Mouse (Mus musculus) limb, embryonic 10.5 days (tissue): ENCODE measurements around the gene Spi1. TPM values are rescaled to one million over a fixed set of nuclear protein-coding genes. Genes with fewer than 3 reads are reported as not detected.

Source experiments
- DNase-seq: peaks from one replicate; pipeline ENCODE4 v3.0.0-alpha.2; 2017; ENCODE audit warnings: low spot score
- H3K27ac ChIP-seq: fragments of 300-500 bp; sonication (generic); 2 replicates; pipeline ENCODE4 v1.5.1; 2016; ENCODE audit warnings: mild to moderate bottlenecking
- H3K27me3 ChIP-seq: fragments of 300-500 bp; sonication (generic); 2 replicates; pipeline ENCODE4 v1.6.1; 2016; ENCODE audit warnings: low read depth, mild to moderate bottlenecking; ENCODE audit not compliant: poor library complexity, severe bottlenecking
- H3K36me3 ChIP-seq: fragments of 300-500 bp; sonication (generic); 2 replicates; pipeline ENCODE4 v1.6.1; 2016; ENCODE audit warnings: mild to moderate bottlenecking, moderate library complexity
- H3K4me1 ChIP-seq: fragments of 300-500 bp; sonication (generic); 2 replicates; pipeline ENCODE4 v1.6.1; 2016
- H3K4me3 ChIP-seq: fragments of 300-500 bp; sonication (generic); 2 replicates; pipeline ENCODE4 v1.5.1; 2016; ENCODE audit warnings: mild to moderate bottlenecking, moderate library complexity
- H3K9me3 ChIP-seq: fragments of 300-500 bp; sonication (generic); replicated peaks from 2 replicates; pipeline ENCODE4 v1.6.1; 2016; ENCODE audit warnings: mild to moderate bottlenecking
- WGBS: fragments of 180-500 bp; shearing (Covaris S2); methylation state at CpG from one replicate; pipeline ENCODE4 v1.1.7; 2016; 5-methylcytosine and 5-hydroxymethylcytosine counted together
- polyA plus RNA-seq: library from polyadenylated mRNA; unstranded; fragments of >200 nt; fragmentation: Nextera tagmentation; extraction: Ambion mirVana; gene quantifications from 2 replicates; pipeline ENCODE4 v1.2.1, GENCODE M21; 2016

Gene Spi1
- polyA plus RNA-seq, 1 experiment from 2014 or later, result 2.6 TPM

- DNase-seq, result no peak
- Histone ChIP-seq H3K4me1 (peaks cover 10% of the 10 kb centered on the region), H3K27ac (no peak overlapping the region), H3K4me3 (no peak overlapping the region), H3K36me3 (peaks cover 86% of the 10 kb centered on the region), H3K27me3 (no peaks in the 10 kb centered on the region), H3K9me3 (no peaks in the 10 kb centered on the region)
- WGBS, result 90% methylated on average over 5 of the region's 5 CpGs
These were observed 23.8 kb upstream of the Spi1 start for GRCm38 (mm10) chr2:91058435-91058834.

- Histone ChIP-seq H3K9me3 (no peaks in the 10 kb centered on the region), H3K27ac (no peak overlapping the region), H3K4me1 (peaks cover 10% of the 10 kb centered on the region), H3K27me3 (no peaks in the 10 kb centered on the region), H3K36me3 (peaks cover 96% of the 10 kb centered on the region), H3K4me3 (no peak overlapping the region)
- DNase-seq, result no peak
- WGBS, result 93% methylated on average over 2 of the region's 2 CpGs
These were observed 22.8 kb upstream of the Spi1 start for GRCm38 (mm10) chr2:91059376-91059775.

- no peak overlapping the region for H3K4me3 ChIP-seq
These were observed 21.4 kb upstream of the Spi1 start for GRCm38 (mm10) chr2:91060544-91061355.

GRCm38 (mm10) chr2:91061849-91062481, 20.2 kb upstream of the Spi1 start:
- Histone ChIP-seq H3K9me3 (no peaks in the 10 kb centered on the region), H3K4me3 (no peak overlapping the region), H3K27ac (no peak overlapping the region), H3K36me3 (peaks cover 92% of the 10 kb centered on the region), H3K27me3 (no peaks in the 10 kb centered on the region), H3K4me1 (no peaks in the 10 kb centered on the region)
- no peak for DNase-seq
- WGBS, result 87% methylated on average over 6 of the region's 6 CpGs

More at GRCm38 (mm10) chr2:91060544-91061355, 21.4 kb upstream of the Spi1 start:
- no peaks in the 10 kb centered on the region for H3K9me3 ChIP-seq
- 86% methylated on average over 10 of the region's 10 CpGs for WGBS
- no peaks in the 10 kb centered on the region for H3K27me3 ChIP-seq
- DNase-seq, result no peak
- H3K27ac ChIP-seq, result no peak overlapping the region
- H3K4me1 ChIP-seq, result no peaks in the 10 kb centered on the region
- peaks cover 96% of the 10 kb centered on the region for H3K36me3 ChIP-seq

GRCm38 (mm10) chr2:91062779-91063606, 19.2 kb upstream of the Spi1 start:
- Histone ChIP-seq H3K4me3 (no peak overlapping the region), H3K36me3 (peaks cover 90% of the 10 kb centered on the region), H3K9me3 (no peaks in the 10 kb centered on the region), H3K4me1 (no peaks in the 10 kb centered on the region), H3K27ac (no peak overlapping the region), H3K27me3 (no peaks in the 10 kb centered on the region)
- no peak for DNase-seq
- 92% methylated on average over 16 of the region's 16 CpGs for WGBS

- no peaks in the 10 kb centered on the region for H3K27me3 ChIP-seq
- no peaks in the 10 kb centered on the region for H3K9me3 ChIP-seq
- DNase-seq, result no peak
- peaks cover 11% of the 10 kb centered on the region for H3K4me1 ChIP-seq
- WGBS, result 88% methylated on average over 6 of the region's 6 CpGs
- H3K4me3 ChIP-seq, result no peak overlapping the region
- peaks cover 81% of the 10 kb centered on the region for H3K36me3 ChIP-seq
- H3K27ac ChIP-seq, result no peak overlapping the region
These were observed 18.0 kb upstream of the Spi1 start for GRCm38 (mm10) chr2:91064211-91064610.

- Histone ChIP-seq H3K4me3 (no peak overlapping the region), H3K27me3 (no peaks in the 10 kb centered on the region), H3K36me3 (peaks cover 68% of the 10 kb centered on the region), H3K9me3 (no peaks in the 10 kb centered on the region), H3K4me1 (peaks cover 18% of the 10 kb centered on the region), H3K27ac (no peak overlapping the region)
- 44% methylated on average over 3 of the region's 3 CpGs for WGBS
- DNase-seq, result peak; percentile 55
These were observed 16.6 kb upstream of the Spi1 start for GRCm38 (mm10) chr2:91065544-91065943.

GRCm38 (mm10) chr2:91066455-91066854, 15.7 kb upstream of the Spi1 start:
- WGBS, result 87% methylated on average over 3 of the region's 3 CpGs
- Histone ChIP-seq H3K27me3 (no peaks in the 10 kb centered on the region), H3K9me3 (no peaks in the 10 kb centered on the region), H3K4me1 (peaks cover 27% of the 10 kb centered on the region), H3K27ac (no peak overlapping the region), H3K36me3 (peaks cover 59% of the 10 kb centered on the region), H3K4me3 (no peak overlapping the region)
- DNase-seq, result no peak

GRCm38 (mm10) chr2:91068162-91068871, 13.9 kb upstream of the Spi1 start:
- Histone ChIP-seq H3K4me3 (peak overlapping the region; percentile 61), H3K27me3 (no peaks in the 10 kb centered on the region), H3K4me1 (peaks cover 32% of the 10 kb centered on the region), H3K27ac (peak overlapping the region; percentile 87; the same call in 1 of the 2 replicates), H3K36me3 (peaks cover 40% of the 10 kb centered on the region), H3K9me3 (no peaks in the 10 kb centered on the region)
- DNase-seq, result no peak
- 54% methylated on average over 13 of the region's 13 CpGs for WGBS

GRCm38 (mm10) chr2:91068872-91069165, 13.4 kb upstream of the Spi1 start:
- Histone ChIP-seq H3K27ac (peak overlapping the region; percentile 87; the same call in 1 of the 2 replicates), H3K4me3 (peak overlapping the region; percentile 61)
- 44% methylated on average over 6 of the region's 6 CpGs for WGBS

GRCm38 (mm10) chr2:91069306-91070000, 12.7 kb upstream of the Spi1 start:
- peak overlapping the region; percentile 87 for H3K27ac ChIP-seq
- no peaks in the 10 kb centered on the region for H3K27me3 ChIP-seq
- 9% methylated on average over 14 of the region's 14 CpGs for WGBS
- peaks cover 32% of the 10 kb centered on the region for H3K4me1 ChIP-seq
- peaks cover 29% of the 10 kb centered on the region for H3K36me3 ChIP-seq
- H3K4me3 ChIP-seq, result peak overlapping the region; percentile 61
- no peaks in the 10 kb centered on the region for H3K9me3 ChIP-seq
- DNase-seq, result peak; percentile 72

More at GRCm38 (mm10) chr2:91068872-91069165, 13.4 kb upstream of the Spi1 start:
- Histone ChIP-seq H3K27me3 (no peaks in the 10 kb centered on the region), H3K36me3 (peaks cover 35% of the 10 kb centered on the region), H3K9me3 (no peaks in the 10 kb centered on the region), H3K4me1 (peaks cover 32% of the 10 kb centered on the region)
- no peak for DNase-seq
